Mouse (Mus musculus): ENCODE data around the gene Acer2.

GRCm38 (mm10) chr4:86882413-86882812 lies 8.2 kb downstream of the Acer2 start:
- TF ChIP-seq GATA1 (IDR thresholded peaks at IDR 0.05; ENCODE audit: low read length), result no peak
- TF ChIP-seq TAL1 (IDR thresholded peaks at IDR 0.05; ENCODE audit: low read length), result no peak
